Mouse (Mus musculus) B cell, adult 62 days (primary cell): Measurements from ENCODE around the gene Slc38a5. TPM values are rescaled to one million over a fixed set of nuclear protein-coding genes. Genes with fewer than 3 reads are reported as not detected.

Source experiments
- total RNA-seq: library from RNA; stranded (reverse); gene quantifications from 4 replicates; pipeline ENCODE4 v1.2.4, GENCODE M21; 2023

Gene Slc38a5
- total RNA-seq, result 0.30 TPM in 1 of 4 replicates, not detected in the others

DNA sequence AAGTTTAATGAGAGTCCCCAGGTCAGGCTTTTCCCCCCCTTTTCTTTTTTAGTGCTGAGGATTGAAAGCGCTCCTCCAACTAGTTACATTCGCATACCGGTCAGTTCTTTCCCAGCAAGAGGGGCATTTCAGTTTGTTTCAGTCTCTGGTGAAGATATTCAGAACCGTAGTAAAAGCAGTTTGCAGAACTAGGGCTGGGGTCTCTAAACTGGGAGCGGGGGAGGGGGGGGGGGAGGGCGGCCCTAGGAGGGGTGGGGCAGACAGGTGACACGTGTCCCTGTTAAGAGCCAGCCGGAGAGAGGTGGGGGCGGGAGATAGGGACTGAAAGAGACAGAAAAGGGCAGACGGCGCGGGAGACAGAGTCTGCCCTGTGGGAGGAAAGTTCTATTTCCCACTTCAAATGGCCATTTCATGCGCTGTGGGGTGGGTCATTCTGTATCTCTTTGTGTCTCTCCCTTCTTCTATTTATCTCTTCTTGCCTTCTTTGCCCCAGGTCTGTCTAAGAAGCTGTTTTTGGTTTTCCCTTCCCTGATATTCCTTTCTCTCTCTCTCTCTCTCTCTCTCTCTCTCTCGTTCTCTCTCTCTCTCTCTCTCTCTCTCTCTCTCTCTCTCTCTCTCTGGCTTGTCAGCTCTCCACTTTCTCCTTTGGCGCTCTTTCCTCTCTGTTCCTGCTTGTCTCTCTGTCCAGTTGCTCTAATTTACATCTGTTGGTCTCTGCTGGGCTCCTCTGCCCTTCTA, at the start of gene Slc38a5:
TSS of gene Slc38a5 (plus strand) at position 51 of the 738 bp plus-strand sequence.

DNA sequence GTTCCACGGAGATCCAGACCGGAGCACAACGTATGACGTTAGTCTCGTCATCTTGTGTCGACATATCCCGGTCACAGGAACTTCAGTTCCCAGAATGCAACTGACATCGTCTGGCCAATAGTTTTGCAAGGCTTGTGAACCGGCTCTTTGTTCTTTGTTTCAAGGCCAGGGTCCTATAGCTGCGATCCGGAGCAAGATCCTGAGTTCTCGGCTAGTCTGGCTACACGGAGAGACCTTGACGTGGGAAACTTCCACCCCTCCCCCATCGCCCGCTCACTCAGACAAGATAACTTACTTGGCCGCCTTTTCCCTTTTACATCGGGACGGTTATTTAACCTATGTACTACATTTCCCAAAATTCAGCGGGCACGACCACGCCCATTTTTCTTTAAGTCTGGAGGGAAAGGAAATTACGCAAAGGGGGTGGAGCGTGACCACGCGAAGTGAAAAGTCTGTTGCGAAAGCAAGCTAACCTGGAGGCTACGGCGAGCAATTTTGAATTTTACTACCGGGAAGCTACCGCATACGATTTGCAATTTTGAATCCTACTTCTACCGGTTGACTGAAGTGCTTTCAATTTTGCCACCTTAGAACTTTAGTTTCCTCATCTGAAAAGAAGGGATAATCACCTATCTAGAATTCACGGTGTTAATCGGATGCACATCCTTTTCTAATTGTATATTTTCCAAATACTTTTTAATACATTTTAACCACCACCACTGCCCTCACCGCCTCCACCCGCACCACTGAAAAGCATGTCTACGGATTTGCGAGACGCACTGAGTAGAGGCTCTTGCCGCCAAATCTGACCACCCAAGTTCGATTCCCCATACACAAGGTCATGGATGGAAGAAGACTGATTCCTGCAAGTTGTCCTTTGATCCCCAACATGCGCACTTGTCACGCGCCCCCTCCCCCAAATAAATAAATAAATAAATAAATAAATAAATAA, 18.3 kb upstream of the Slc38a5 start, which contains the start of gene Ftsj1:
TSS of gene Ftsj1 (minus strand) at position 73 of the 952 bp plus-strand sequence.

DNA sequence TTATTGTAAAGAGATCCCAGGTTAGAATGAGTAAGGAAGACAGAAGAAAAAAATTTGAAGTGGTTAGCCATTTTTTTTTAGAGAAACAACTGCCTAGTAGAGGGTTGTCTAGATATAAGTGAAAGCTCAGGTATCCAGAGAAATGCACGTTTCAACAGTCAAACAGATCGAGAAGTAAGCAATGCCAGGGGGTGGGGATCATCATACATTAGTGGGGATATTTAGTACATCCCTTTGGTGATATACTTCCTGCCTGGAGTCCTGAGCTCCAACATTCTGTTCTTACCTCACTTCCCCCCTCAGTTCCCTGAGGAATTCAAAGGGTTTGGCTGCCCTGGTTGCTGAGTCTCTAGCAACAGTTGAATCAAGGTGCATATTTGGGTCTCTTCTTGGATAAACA, 56.2 kb downstream of the Slc38a5 start, which contains the start of gene Ssxb10:
TSS of gene Ssxb10 (plus strand) at position 301 of the 400 bp plus-strand sequence.

Other genes with a start within 250 kb of the Slc38a5 start
- 25.6 to 28.5 TPM (median 27.7 TPM) in 4 replicates for gene Suv39h1, start 196.4 kb upstream of the Slc38a5 start, total RNA-seq
- 123 to 128 TPM (median 127 TPM) in 4 replicates for gene Was, start 180.6 kb upstream of the Slc38a5 start, total RNA-seq
- gene Wdr13, start 138.2 kb upstream of the Slc38a5 start, total RNA-seq, result 32.4 to 39.9 TPM (median 35.9 TPM) in 4 replicates
- 695 to 785 TPM (median 740 TPM) in 4 replicates for gene Rbm3, start 125.3 kb upstream of the Slc38a5 start, total RNA-seq
- 19.7 to 22.6 TPM (median 20.8 TPM) in 4 replicates for gene Tbc1d25, start 95.0 kb upstream of the Slc38a5 start, total RNA-seq
- 23.1 to 33.3 TPM (median 30.1 TPM) in 4 replicates for gene Ebp, start 77.6 kb upstream of the Slc38a5 start, total RNA-seq
- 0.46 TPM in 1 of 4 replicates, not detected in the others for gene Porcn, start 64.6 kb upstream of the Slc38a5 start, total RNA-seq
- 12.3 to 19.3 TPM (median 16.9 TPM) in 4 replicates for gene Ftsj1, start 18.7 kb upstream of the Slc38a5 start, total RNA-seq
- not detected in 4 replicates for gene Ssxb10, start 56.3 kb downstream of the Slc38a5 start, total RNA-seq
- not detected in 4 replicates for gene Ssxb9, start 95.8 kb downstream of the Slc38a5 start, total RNA-seq
- not detected in 4 replicates for gene Ssxb1, start 142.2 kb downstream of the Slc38a5 start, total RNA-seq
- not detected in 4 replicates for gene Ssxb2, start 190.6 kb downstream of the Slc38a5 start, total RNA-seq